Mouse (Mus musculus) embryo, embryonic 9.5 days (tissue): ENCODE results near the gene Fscn1.

ENCODE experiments used
- DNase-seq: peaks from one replicate; pipeline ENCODE4 v3.0.0-alpha.2; 2017; ENCODE audit errors: extremely low spot score

Gene Fscn1

GRCm38 (mm10) chr5:142973971-142974370 is 13.8 kb downstream of the Fscn1 start:
- DNase-seq, result peak; percentile 39

GRCm38 (mm10) chr5:142974598-142975121 is 14.5 kb downstream of the Fscn1 start:
- peak; percentile 67 for DNase-seq

GRCm38 (mm10) chr5:142976516-142976915 is 16.4 kb downstream of the Fscn1 start:
- no peak for DNase-seq

GRCm38 (mm10) chr5:142982046-142982801 is 22.1 kb downstream of the Fscn1 start:
- DNase-seq, result no peak

- DNase-seq, result no peak
Measured at GRCm38 (mm10) chr5:142983174-142983573, 23.0 kb downstream of the Fscn1 start.

- no peak for DNase-seq
Measured at GRCm38 (mm10) chr5:142984271-142984670, 24.1 kb downstream of the Fscn1 start.

- DNase-seq, result no peak
Measured at GRCm38 (mm10) chr5:142988520-142988919, 28.4 kb downstream of the Fscn1 start.

- no peak for DNase-seq
Measured at GRCm38 (mm10) chr5:142989167-142989566, 29.0 kb downstream of the Fscn1 start.

- no peak for DNase-seq
Measured at GRCm38 (mm10) chr5:142994746-142995145, 34.6 kb downstream of the Fscn1 start.

- DNase-seq, result no peak
Measured at GRCm38 (mm10) chr5:142997526-142997925, 37.4 kb downstream of the Fscn1 start.

- no peak for DNase-seq
Measured at GRCm38 (mm10) chr5:142998171-142998570, 38.0 kb downstream of the Fscn1 start.

GRCm38 (mm10) chr5:143000091-143000490 is 39.9 kb downstream of the Fscn1 start:
- DNase-seq, result peak; percentile 25

- peak; percentile 67 for DNase-seq
Measured at GRCm38 (mm10) chr5:143000654-143001500, 40.7 kb downstream of the Fscn1 start.

GRCm38 (mm10) chr5:143009383-143009782 is 49.2 kb downstream of the Fscn1 start:
- no peak for DNase-seq

GRCm38 (mm10) chr5:143017401-143017800 is 57.3 kb downstream of the Fscn1 start:
- no peak for DNase-seq
